Mouse (Mus musculus) naive thymus-derived CD4-positive, alpha-beta T cell, adult 2 months (primary cell): ENCODE data around the gene Olfr715b.
"Not testable (repeated sequence)": the region's sequence is repeated elsewhere in the genome, so short reads cannot be mapped to it uniquely, and the experiment has no call there.

Source experiments
- DNase-seq: peaks from one replicate; pipeline ENCODE4 v3.0.0-alpha.2; 2011; ENCODE audit warnings: low read depth

Gene Olfr715b

GRCm38 (mm10) chr7:107110269-107110668 is at the start of gene Olfr715b:
TSS of gene Olfr715b (minus strand) at chr7:107110369.
- not testable (repeated sequence) for DNase-seq

- not testable (repeated sequence) for DNase-seq
Observed at GRCm38 (mm10) chr7:107138027-107138426, 27.9 kb upstream of the Olfr715b start, which contains the start of gene Olfr716. TSS of gene Olfr716 (plus strand) at chr7:107138327.

- not testable (repeated sequence) for DNase-seq
Observed at GRCm38 (mm10) chr7:107130983-107131382, 20.8 kb upstream of the Olfr715b start, which contains the start of gene Olfr715. TSS of gene Olfr715 (minus strand) at chr7:107131083.

- no peak for DNase-seq
Observed at GRCm38 (mm10) chr7:107092920-107093319, 17.2 kb downstream of the Olfr715b start, which contains the start of gene Olfr17. TSS of gene Olfr17 (plus strand) at chr7:107093220.

- no peak for DNase-seq
Observed at GRCm38 (mm10) chr7:107070681-107071080, 39.5 kb downstream of the Olfr715b start, which contains the start of gene Olfr714. TSS of gene Olfr714 (plus strand) at chr7:107070981.
